Mouse (Mus musculus) midbrain, embryonic 12.5 days (tissue): ENCODE results near the gene Gm17455. TPM values are rescaled to one million over a fixed set of nuclear protein-coding genes. Genes with fewer than 3 reads are reported as not detected.

Experiments used
- ATAC-seq: fragments of 200-750 bp; cut with Nextera tagmentation; 2 replicates; pipeline ENCODE4 v1.8.0; 2017; ENCODE audit warnings: low read depth, moderate TSS enrichment, moderate library complexity; ENCODE audit not compliant: low FRiP score
- H3K27ac ChIP-seq: fragments of 300-500 bp; sonication (generic); replicated peaks from 2 replicates; pipeline ENCODE4 v1.5.1; 2016; ENCODE audit warnings: mild to moderate bottlenecking
- H3K27me3 ChIP-seq: fragments of 300-500 bp; sonication (generic); 2 replicates; pipeline ENCODE4 v1.6.1; 2016; ENCODE audit warnings: mild to moderate bottlenecking
- H3K36me3 ChIP-seq: fragments of 300-500 bp; sonication (generic); 2 replicates; pipeline ENCODE4 v1.6.1; 2016
- H3K4me1 ChIP-seq: fragments of 300-500 bp; sonication (generic); 2 replicates; pipeline ENCODE4 v1.6.1; 2016
- H3K4me2 ChIP-seq: fragments of 300-500 bp; sonication (generic); replicated peaks from 2 replicates; pipeline ENCODE4 v1.6.1; 2016; ENCODE audit warnings: mild to moderate bottlenecking, moderate library complexity
- H3K4me3 ChIP-seq: fragments of 300-500 bp; sonication (generic); 2 replicates; pipeline ENCODE4 v1.5.1; 2016; ENCODE audit warnings: mild to moderate bottlenecking
- H3K9ac ChIP-seq: fragments of 300-500 bp; sonication (generic); replicated peaks from 2 replicates; pipeline ENCODE4 v1.6.1; 2016; ENCODE audit warnings: mild to moderate bottlenecking, moderate library complexity
- H3K9me3 ChIP-seq: fragments of 300-500 bp; sonication (generic); 2 replicates; pipeline ENCODE4 v1.6.1; 2016; ENCODE audit warnings: mild to moderate bottlenecking
- WGBS: fragments of 180-500 bp; shearing (Covaris S2); methylation state at CpG from one replicate; pipeline ENCODE4 v1.1.7; 2016; 5-methylcytosine and 5-hydroxymethylcytosine counted together
- polyA plus RNA-seq: library from polyadenylated mRNA; unstranded; fragments of >200 nt; fragmentation: Nextera tagmentation; extraction: Ambion mirVana; gene quantifications from 2 replicates; pipeline ENCODE4 v1.2.1, GENCODE M21; 2016

Gm17455 gene
- polyA plus RNA-seq, 1 experiment from 2014 or later = 3.0 TPM

GRCm38 (mm10) chr10:60379419-60379957, 20.0 kb upstream of the Gm17455 start:
- Histone ChIP-seq H3K4me1 (no peaks in the 10 kb centered on the region), H3K4me2 (no peak overlapping the region), H3K9me3 (no peaks in the 10 kb centered on the region), H3K27me3 (no peaks in the 10 kb centered on the region), H3K36me3 (no peaks in the 10 kb centered on the region), H3K9ac (no peak overlapping the region), H3K4me3 (no peak overlapping the region), H3K27ac (no peak overlapping the region)
- 83% methylated on average over 9 of the region's 9 CpGs for WGBS
- no peak for ATAC-seq

GRCm38 (mm10) chr10:60380229-60380628, 19.3 kb upstream of the Gm17455 start:
- Histone ChIP-seq H3K4me2 (no peak overlapping the region), H3K27me3 (no peaks in the 10 kb centered on the region), H3K36me3 (no peaks in the 10 kb centered on the region), H3K9me3 (no peaks in the 10 kb centered on the region), H3K4me3 (no peak overlapping the region), H3K4me1 (no peaks in the 10 kb centered on the region), H3K27ac (no peak overlapping the region), H3K9ac (no peak overlapping the region)
- 77% methylated on average over 3 of the region's 3 CpGs for WGBS
- no peak for ATAC-seq

- ATAC-seq = no peak
Measured at GRCm38 (mm10) chr10:60381142-60381925, 18.2 kb upstream of the Gm17455 start.

GRCm38 (mm10) chr10:60388332-60388731, 11.2 kb upstream of the Gm17455 start:
- Histone ChIP-seq H3K36me3 (no peaks in the 10 kb centered on the region), H3K4me1 (peaks cover 9% of the 10 kb centered on the region), H3K4me2 (no peak overlapping the region), H3K27ac (no peak overlapping the region), H3K27me3 (no peaks in the 10 kb centered on the region), H3K9ac (no peak overlapping the region), H3K4me3 (no peak overlapping the region), H3K9me3 (no peaks in the 10 kb centered on the region)
- no peak for ATAC-seq
- 76% methylated on average over 2 of the region's 2 CpGs for WGBS

More at GRCm38 (mm10) chr10:60381142-60381925, 18.2 kb upstream of the Gm17455 start:
- WGBS = 82% methylated on average over 10 of the region's 10 CpGs
- Histone ChIP-seq H3K9me3 (no peaks in the 10 kb centered on the region), H3K27ac (no peak overlapping the region), H3K9ac (no peak overlapping the region), H3K4me2 (no peak overlapping the region), H3K36me3 (no peaks in the 10 kb centered on the region), H3K4me1 (no peaks in the 10 kb centered on the region), H3K4me3 (no peak overlapping the region), H3K27me3 (no peaks in the 10 kb centered on the region)

GRCm38 (mm10) chr10:60389447-60389865, 10.1 kb upstream of the Gm17455 start:
- ATAC-seq = no peak
- H3K36me3 ChIP-seq = no peaks in the 10 kb centered on the region
- WGBS = 79% methylated on average over 9 of the region's 9 CpGs
- H3K4me3 ChIP-seq = no peak overlapping the region
- H3K9ac ChIP-seq = no peak overlapping the region
- H3K4me2 ChIP-seq = no peak overlapping the region
- H3K27me3 ChIP-seq = no peaks in the 10 kb centered on the region
- peaks cover 9% of the 10 kb centered on the region for H3K4me1 ChIP-seq
- H3K27ac ChIP-seq = no peak overlapping the region
- H3K9me3 ChIP-seq = no peaks in the 10 kb centered on the region

GRCm38 (mm10) chr10:60390177-60390903, 9.2 kb upstream of the Gm17455 start:
- no peak overlapping the region for H3K27ac ChIP-seq
- no peak overlapping the region for H3K9ac ChIP-seq
- peaks cover 9% of the 10 kb centered on the region for H3K4me1 ChIP-seq
- WGBS = 34% methylated on average over 6 of the region's 6 CpGs
- H3K9me3 ChIP-seq = no peaks in the 10 kb centered on the region
- no peak overlapping the region for H3K4me2 ChIP-seq
- no peaks in the 10 kb centered on the region for H3K27me3 ChIP-seq
- no peak for ATAC-seq
- no peaks in the 10 kb centered on the region for H3K36me3 ChIP-seq
- no peak overlapping the region for H3K4me3 ChIP-seq

GRCm38 (mm10) chr10:60390904-60391420, 8.6 kb upstream of the Gm17455 start:
- 58% methylated on average over 5 of the region's 5 CpGs for WGBS

GRCm38 (mm10) chr10:60391661-60392060, 7.9 kb upstream of the Gm17455 start:
- Histone ChIP-seq H3K27ac (no peak overlapping the region), H3K27me3 (no peaks in the 10 kb centered on the region), H3K9ac (no peak overlapping the region), H3K4me3 (no peak overlapping the region), H3K36me3 (no peaks in the 10 kb centered on the region), H3K4me2 (no peak overlapping the region), H3K4me1 (peaks cover 9% of the 10 kb centered on the region), H3K9me3 (no peaks in the 10 kb centered on the region)
- no peak for ATAC-seq
- 83% methylated on average over 9 of the region's 9 CpGs for WGBS

More at GRCm38 (mm10) chr10:60390904-60391420, 8.6 kb upstream of the Gm17455 start:
- H3K4me3 ChIP-seq = no peak overlapping the region
- no peaks in the 10 kb centered on the region for H3K27me3 ChIP-seq
- H3K4me1 ChIP-seq = peaks cover 9% of the 10 kb centered on the region
- no peak overlapping the region for H3K9ac ChIP-seq
- no peaks in the 10 kb centered on the region for H3K36me3 ChIP-seq
- ATAC-seq = no peak
- H3K9me3 ChIP-seq = no peaks in the 10 kb centered on the region
- no peak overlapping the region for H3K27ac ChIP-seq
- H3K4me2 ChIP-seq = no peak overlapping the region

- Histone ChIP-seq H3K27me3 (no peaks in the 10 kb centered on the region), H3K9ac (no peak overlapping the region), H3K36me3 (no peaks in the 10 kb centered on the region), H3K4me1 (peaks cover 17% of the 10 kb centered on the region), H3K9me3 (no peaks in the 10 kb centered on the region), H3K27ac (no peak overlapping the region), H3K4me3 (no peak overlapping the region), H3K4me2 (no peak overlapping the region)
- ATAC-seq = no peak
- WGBS = 90% methylated on average over 7 of the region's 7 CpGs
Measured at GRCm38 (mm10) chr10:60394936-60395335, 4.6 kb upstream of the Gm17455 start.

GRCm38 (mm10) chr10:60395605-60396004, 3.9 kb upstream of the Gm17455 start:
- Histone ChIP-seq H3K9ac (no peak overlapping the region), H3K36me3 (no peaks in the 10 kb centered on the region), H3K27ac (no peak overlapping the region), H3K4me1 (peaks cover 13% of the 10 kb centered on the region), H3K4me2 (no peak overlapping the region), H3K27me3 (no peaks in the 10 kb centered on the region), H3K4me3 (no peak overlapping the region), H3K9me3 (no peaks in the 10 kb centered on the region)
- WGBS = 73% methylated on average over 5 of the region's 5 CpGs
- ATAC-seq = no peak

- 87% methylated on average over 10 of the region's 10 CpGs for WGBS
Measured at GRCm38 (mm10) chr10:60398051-60398814, 1.3 kb upstream of the Gm17455 start.

More at GRCm38 (mm10) chr10:60398051-60398814, 1.3 kb upstream of the Gm17455 start:
- no peak overlapping the region for H3K4me3 ChIP-seq
- no peak for ATAC-seq
- peaks cover 7% of the 10 kb centered on the region; the same call in 1 of the 2 replicates for H3K27me3 ChIP-seq
- H3K4me1 ChIP-seq = peaks cover 8% of the 10 kb centered on the region; the same call in 1 of the 2 replicates
- no peak overlapping the region for H3K4me2 ChIP-seq
- H3K9ac ChIP-seq = no peak overlapping the region
- no peak overlapping the region for H3K27ac ChIP-seq
- no peaks in the 10 kb centered on the region for H3K9me3 ChIP-seq
- no peaks in the 10 kb centered on the region for H3K36me3 ChIP-seq
